14 mouse cellular contexts compared by ENCODE assay signal in the genomic region with DNA sequence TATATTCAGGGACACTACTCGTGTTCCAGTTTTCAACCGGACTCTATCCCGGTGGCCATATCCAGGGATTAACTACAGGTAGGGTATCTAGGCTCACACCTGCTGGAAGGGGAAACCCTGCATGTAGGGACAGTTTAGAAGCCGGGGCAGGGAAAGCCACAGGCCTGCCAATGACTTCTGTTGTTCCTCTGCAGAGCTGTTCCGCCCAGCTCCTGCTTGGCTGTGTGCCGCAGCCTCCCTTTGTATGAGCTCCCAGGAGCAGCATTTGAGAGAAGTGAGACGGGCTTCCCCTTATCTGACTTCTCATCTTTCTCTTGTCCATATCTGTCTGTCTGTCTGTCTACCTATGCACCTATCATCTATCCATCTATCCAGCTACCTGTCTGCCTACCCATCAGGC. TPM values are rescaled to one million over a fixed set of nuclear protein-coding genes. Genes with fewer than 3 reads are reported as not detected.
A peak's percentile ranks its signal among the peaks of the same experiment; 100 is the strongest.
DNase-seq lines count a peak whose midpoint lies in the region.
"Had no signal": no experiment of that assay in that cellular context is flagged by ENCODE, and none has a peak within 500 bp of the region (broad histone marks: within the 10 kb centered on the region; RNA-seq: fewer than 3 reads in every experiment).

No protein-coding gene starts in this region.

- no peak overlapping the region for H3K4me3 ChIP-seq in limb, embryonic 10.5 days
- H3K4me3 ChIP-seq: forebrain, embryonic 10.5 days; intestine, embryonic 15.5 days; limb, embryonic 13.5 days; midbrain, embryonic 13.5 days; neural tube, embryonic 12.5 days had no signal

- H3K4me1 ChIP-seq in limb, embryonic 10.5 days = peaks cover 25% of the 10 kb centered on the region
- H3K4me1 ChIP-seq: midbrain, embryonic 13.5 days; neural tube, embryonic 12.5 days had no signal

- DNase-seq in gastrocnemius, postnatal 14 days = peak; percentile 51
- no peak for DNase-seq in gastrocnemius, postnatal 36 days
- DNase-seq in left cerebral cortex, postnatal 4 days = peak; percentile 39
- no peak for DNase-seq in left cerebral cortex, adult 8-10 months (ENCODE audit: low spot score in 2 of 2)
- DNase-seq in heart, adult 9 months (ENCODE audit: low spot score in 2 of 2) = peak; percentile 41 to 59
- DNase-seq in lung, postnatal 36 days = peak; percentile 75
- no peak for DNase-seq in limb, embryonic 10.5 days (ENCODE audit: low spot score)
- DNase-seq: retina, postnatal 1 day; thymus, postnatal 4 days had no signal

- H3K27ac ChIP-seq in limb, embryonic 10.5 days = no peak overlapping the region
- H3K27ac ChIP-seq: intestine, embryonic 15.5 days; limb, embryonic 13.5 days; midbrain, embryonic 13.5 days; neural tube, embryonic 12.5 days had no signal

- 95% methylated on average over 7 of the region's 7 CpGs for WGBS in limb, embryonic 10.5 days

- H3K9me3 ChIP-seq in limb, embryonic 10.5 days (replicated peaks) = no peaks in the 10 kb centered on the region
- H3K9me3 ChIP-seq: forebrain, embryonic 10.5 days; intestine, embryonic 15.5 days; limb, embryonic 13.5 days; midbrain, embryonic 13.5 days; neural tube, embryonic 12.5 days had no signal

- H3K27me3 ChIP-seq in limb, embryonic 10.5 days (ENCODE audit: low read depth, poor library complexity, severe bottlenecking) = no peaks in the 10 kb centered on the region
- H3K27me3 ChIP-seq: intestine, embryonic 15.5 days; limb, embryonic 13.5 days; midbrain, embryonic 13.5 days; neural tube, embryonic 12.5 days had no signal

- no peaks in the 10 kb centered on the region for H3K36me3 ChIP-seq in limb, embryonic 10.5 days
- H3K36me3 ChIP-seq: forebrain, embryonic 10.5 days; intestine, embryonic 15.5 days; limb, embryonic 13.5 days; midbrain, embryonic 13.5 days; neural tube, embryonic 12.5 days had no signal

- intact Hi-C loops in gastrocnemius, postnatal 14 days (cut with DNase I; ENCODE audit: low total_unique reads) = no loop called here
- intact Hi-C loops in gastrocnemius, postnatal 36 days (cut with DNase I) = no loop called here
- intact Hi-C loops in left cerebral cortex, postnatal 4 days (cut with DNase I) = no loop called here

RNA-seq across cellular contexts. Expression of gene Rfx8, which starts 8.5 kb away (rescaled TPM):
- under 1 TPM; 0.10 to 0.18 TPM for total RNA-seq in gastrocnemius, postnatal 14 days (2021)
- total RNA-seq in gastrocnemius, postnatal 36 days (2021) = not detected
- total RNA-seq in left cerebral cortex, postnatal 4 days (2021) = under 1 TPM; 0.28 to 0.76 TPM
- total RNA-seq in left cerebral cortex, adult 8-10 months (2022) = under 1 TPM in 2 of 4 experiments, not detected in 2; 0.17 to 0.32 TPM
- 0.35 and 0.79 TPM in 2 replicates for polyA plus RNA-seq in limb, embryonic 10.5 days (2016; fragmentation: Nextera tagmentation; extraction: Ambion mirVana)
- polyA plus RNA-seq: neural tube, embryonic 12.5 days had no signal

Comparison
In these comparisons a context has a peak if more than half of its experiments do, and no peak if none do; other contexts are left out.
1. DNase-seq: peak in gastrocnemius, postnatal 14 days (single experiment), left cerebral cortex, postnatal 4 days (single experiment), heart, adult 9 months (2 of 2) and lung, postnatal 36 days (single experiment); none in gastrocnemius, postnatal 36 days (0 of 2), left cerebral cortex, adult 8-10 months (0 of 2) and limb, embryonic 10.5 days (single experiment).